15 mouse cellular contexts compared by ENCODE assay signal in genomic region chr14:27340682-27341415, GRCm38 (mm10).
DNase-seq lines count a peak whose midpoint lies in the region; ATAC-seq and TF ChIP-seq lines count a peak whose summit lies in the region.
"Had no signal": no experiment of that assay in that cellular context is flagged by ENCODE, and none has a peak within 500 bp of the region (broad histone marks: within the 10 kb centered on the region; RNA-seq: fewer than 3 reads in every experiment).

No protein-coding gene starts in this region.

- TF ChIP-seq CTCF in kidney, postnatal 0 days (IDR thresholded peaks at IDR 0.05; ENCODE audit: low read depth): no peak
- TF ChIP-seq CTCF in liver, postnatal 0 days (IDR thresholded peaks at IDR 0.05; ENCODE audit: low read depth): no peak
- no peak for TF ChIP-seq CTCF in forebrain, postnatal 0 days (IDR thresholded peaks at IDR 0.05; ENCODE audit: low read depth)

- WGBS in kidney, postnatal 0 days: 46% methylated on average over 5 of the region's 5 CpGs
- WGBS in kidney, embryonic 14.5 days: 45% methylated on average over 5 of the region's 5 CpGs
- WGBS in liver, postnatal 0 days (ENCODE audit: insufficient replicate concordance): 50% methylated on average over 5 of the region's 5 CpGs
- 77% methylated on average over 5 of the region's 5 CpGs for WGBS in hindbrain, embryonic 13.5 days
- 84% methylated on average over 5 of the region's 5 CpGs for WGBS in forebrain, postnatal 0 days

- no peak overlapping the region for H3K4me2 ChIP-seq in kidney, postnatal 0 days (ENCODE audit: low read length)
- no peak overlapping the region for H3K4me2 ChIP-seq in kidney, embryonic 14.5 days (replicated peaks; ENCODE audit: low read depth, low read length)
- peak overlapping the region; percentile 42 for H3K4me2 ChIP-seq in liver, postnatal 0 days (ENCODE audit: low read depth, low read length)
- H3K4me2 ChIP-seq in hindbrain, embryonic 13.5 days: no peak overlapping the region
- H3K4me2 ChIP-seq in forebrain, postnatal 0 days (ENCODE audit: low read depth): no peak overlapping the region
- H3K4me2 ChIP-seq: forebrain, embryonic 13.5 days; limb, embryonic 12.5 days; midbrain, embryonic 15.5 days had no signal

- peak overlapping the region; percentile 32; the same call in 1 of the 2 replicates for H3K27ac ChIP-seq in kidney, postnatal 0 days
- H3K27ac ChIP-seq in kidney, embryonic 14.5 days (ENCODE audit: low read depth, low read length): no peak overlapping the region
- H3K27ac ChIP-seq in liver, postnatal 0 days (ENCODE audit: low read depth): peak overlapping the region; percentile 84
- H3K27ac ChIP-seq in hindbrain, embryonic 13.5 days: no peak overlapping the region
- H3K27ac ChIP-seq in forebrain, postnatal 0 days (ENCODE audit: low read depth, low read length): no peak overlapping the region
- H3K27ac ChIP-seq: forebrain, embryonic 13.5 days; limb, embryonic 12.5 days; midbrain, embryonic 15.5 days had no signal

- H3K4me3 ChIP-seq in kidney, postnatal 0 days (replicated peaks; ENCODE audit: low read depth, low read length): no peak overlapping the region
- H3K4me3 ChIP-seq in kidney, embryonic 14.5 days (ENCODE audit: low read length): no peak overlapping the region
- H3K4me3 ChIP-seq in liver, postnatal 0 days (ENCODE audit: low read depth, low read length): no peak overlapping the region
- no peak overlapping the region for H3K4me3 ChIP-seq in hindbrain, embryonic 13.5 days
- H3K4me3 ChIP-seq in forebrain, postnatal 0 days (ENCODE audit: low read depth, low read length): no peak overlapping the region
- H3K4me3 ChIP-seq: forebrain, embryonic 13.5 days; limb, embryonic 12.5 days; midbrain, embryonic 15.5 days had no signal

- H3K9ac ChIP-seq in kidney, postnatal 0 days (ENCODE audit: low read depth, low read length): no peak overlapping the region
- H3K9ac ChIP-seq in kidney, embryonic 14.5 days (ENCODE audit: low read depth, low read length): no peak overlapping the region
- H3K9ac ChIP-seq in liver, postnatal 0 days (replicated peaks): no peak overlapping the region
- no peak overlapping the region for H3K9ac ChIP-seq in hindbrain, embryonic 13.5 days
- no peak overlapping the region for H3K9ac ChIP-seq in forebrain, postnatal 0 days
- H3K9ac ChIP-seq: forebrain, embryonic 13.5 days; limb, embryonic 12.5 days; midbrain, embryonic 15.5 days had no signal

- H3K36me3 ChIP-seq in kidney, postnatal 0 days (ENCODE audit: insufficient read depth, low read length): no peaks in the 10 kb centered on the region
- H3K36me3 ChIP-seq in kidney, embryonic 14.5 days (ENCODE audit: control insufficient read depth, insufficient read depth, low read length): no peaks in the 10 kb centered on the region
- H3K36me3 ChIP-seq in liver, postnatal 0 days (replicated peaks; ENCODE audit: insufficient read depth, low read length): peaks cover 4% of the 10 kb centered on the region; the same call in 1 of the 2 replicates
- no peaks in the 10 kb centered on the region for H3K36me3 ChIP-seq in hindbrain, embryonic 13.5 days
- H3K36me3 ChIP-seq in forebrain, postnatal 0 days (ENCODE audit: insufficient read depth): no peaks in the 10 kb centered on the region
- H3K36me3 ChIP-seq: limb, embryonic 12.5 days; midbrain, embryonic 15.5 days had no signal

- H3K9me3 ChIP-seq in kidney, postnatal 0 days (replicated peaks; ENCODE audit: low read length): no peaks in the 10 kb centered on the region
- no peaks in the 10 kb centered on the region for H3K9me3 ChIP-seq in kidney, embryonic 14.5 days (ENCODE audit: control insufficient read depth, low read length)
- no peaks in the 10 kb centered on the region for H3K9me3 ChIP-seq in liver, postnatal 0 days (ENCODE audit: low read length)
- H3K9me3 ChIP-seq in hindbrain, embryonic 13.5 days: no peaks in the 10 kb centered on the region
- H3K9me3 ChIP-seq in forebrain, postnatal 0 days (ENCODE audit: low read length): no peaks in the 10 kb centered on the region
- H3K9me3 ChIP-seq: forebrain, embryonic 13.5 days; midbrain, embryonic 15.5 days had no signal

- 0 out of 2 replicates have a peak, but pooled peaks have one; percentile 8 for ATAC-seq in kidney, postnatal 0 days (replicated peaks; ENCODE audit: low FRiP score, low read depth)
- ATAC-seq in kidney, embryonic 14.5 days (ENCODE audit: low FRiP score, low TSS enrichment): no peak
- peak; percentile 71 for ATAC-seq in liver, postnatal 0 days
- no peak for ATAC-seq in hindbrain, embryonic 13.5 days (ENCODE audit: low FRiP score)
- ATAC-seq in forebrain, postnatal 0 days: no peak
- ATAC-seq: forebrain, embryonic 13.5 days; midbrain, embryonic 15.5 days had no signal

- TF ChIP-seq EP300 in liver, postnatal 0 days (IDR thresholded peaks at IDR 0.05; ENCODE audit: low read depth): no peak

- H3K27me3 ChIP-seq in kidney, postnatal 0 days (ENCODE audit: insufficient read depth, low read length): no peaks in the 10 kb centered on the region
- peaks cover 4% of the 10 kb centered on the region; the same call in 1 of the 2 replicates for H3K27me3 ChIP-seq in kidney, embryonic 14.5 days (ENCODE audit: control insufficient read depth, insufficient read depth, low read length)
- H3K27me3 ChIP-seq in liver, postnatal 0 days (ENCODE audit: insufficient read depth, low read length): no peaks in the 10 kb centered on the region
- H3K27me3 ChIP-seq in hindbrain, embryonic 13.5 days: peaks cover 21% of the 10 kb centered on the region
- no peaks in the 10 kb centered on the region for H3K27me3 ChIP-seq in forebrain, postnatal 0 days (ENCODE audit: insufficient read depth, low read length)

- peaks cover 3% of the 10 kb centered on the region for H3K4me1 ChIP-seq in kidney, postnatal 0 days (replicated peaks; ENCODE audit: insufficient read depth, low read length)
- H3K4me1 ChIP-seq in kidney, embryonic 14.5 days (ENCODE audit: control insufficient read depth, insufficient read depth, low read length): peaks cover 7% of the 10 kb centered on the region; the same call in 1 of the 2 replicates
- peaks cover 45% of the 10 kb centered on the region for H3K4me1 ChIP-seq in liver, postnatal 0 days (ENCODE audit: insufficient read depth)
- H3K4me1 ChIP-seq in hindbrain, embryonic 13.5 days (replicated peaks): peaks cover 9% of the 10 kb centered on the region
- 0 out of 2 replicates have a peak, but pooled peaks cover 4% of the 10 kb centered on the region for H3K4me1 ChIP-seq in forebrain, postnatal 0 days (ENCODE audit: insufficient read depth)

- DNase-seq in heart, adult 11 months: peak; percentile 84
- DNase-seq in heart, postnatal 4 days: no peak
- no peak for DNase-seq in kidney, postnatal 0 days (ENCODE audit: low spot score)
- peak; percentile 1 for DNase-seq in NIH3T3 (ENCODE audit: low read depth)
- DNase-seq in liver, postnatal 0 days: no peak
- DNase-seq in forebrain, postnatal 0 days: no peak
- DNase-seq: cerebellum, adult 18-20 months; kidney, postnatal 36 days; lung, postnatal 36 days; right cerebral cortex, postnatal 4 days had no signal

Comparison
In these comparisons a context has a peak if more than half of its experiments do, and no peak if none do; other contexts are left out.
1. DNase-seq: peak in heart, adult 11 months (single experiment) and NIH3T3 (single experiment); none in heart, postnatal 4 days (single experiment), kidney, postnatal 0 days (single experiment), liver, postnatal 0 days (single experiment) and forebrain, postnatal 0 days (single experiment).
2. ATAC-seq: peak in kidney, postnatal 0 days (single experiment) and liver, postnatal 0 days (single experiment); none in kidney, embryonic 14.5 days (single experiment), hindbrain, embryonic 13.5 days (single experiment) and forebrain, postnatal 0 days (single experiment).
3. H3K27ac ChIP-seq: peak in kidney, postnatal 0 days (single experiment) and liver, postnatal 0 days (single experiment); none in kidney, embryonic 14.5 days (single experiment), hindbrain, embryonic 13.5 days (single experiment) and forebrain, postnatal 0 days (single experiment).